Mouse (Mus musculus): ENCODE data around the gene Sh3bp5. TPM values are rescaled to one million over a fixed set of nuclear protein-coding genes. Genes with fewer than 3 reads are reported as not detected.
A peak's percentile ranks its signal among the peaks of the same experiment; 100 is the strongest.

Sh3bp5 gene
- total and polyA plus RNA-seq, 3 experiments = 0.19 to 1.0 TPM; not detected in 1

- Histone ChIP-seq H3K36me3 (ENCODE audit: control insufficient read depth in 1 of 2, insufficient read depth in 2 of 2, low read length in 2 of 2) (peaks cover 0 to 5% of the 10 kb centered on the region in 2 experiments; a peak in 1 of 4 replicates), H3K27ac (ENCODE audit: control insufficient read depth, low read depth, low read length) (no peak overlapping the region), H3K27me3 (ENCODE audit: control insufficient read depth in 1 of 2, insufficient read depth in 2 of 2, low read length in 2 of 2) (no peaks in the 10 kb centered on the region; a peak in 2 of 4 replicates), H3K9ac (ENCODE audit: control insufficient read depth, low read depth, low read length, poor library complexity, severe bottlenecking) (no peak overlapping the region; the same call in 1 of the 2 replicates), H3K9me3 (replicated peaks; ENCODE audit: insufficient read depth, low read length) (no peaks in the 10 kb centered on the region), H3K4me3 (ENCODE audit: control insufficient read depth in 1 of 2, insufficient read depth in 1 of 2, low read depth in 2 of 2, low read length in 2 of 2) (no peak overlapping the region), H3K79me2 (ENCODE audit: control insufficient read depth, insufficient read depth, low read length, poor library complexity) (no peaks in the 10 kb centered on the region), H3K4me1 (ENCODE audit: control insufficient read depth in 1 of 2, insufficient read depth in 2 of 2, low read length in 2 of 2) (no peaks in the 10 kb centered on the region)
- no peak for DNase-seq (ENCODE audit: low read depth, low spot score)
- no peak for TF ChIP-seq ZMIZ1 (IDR thresholded peaks at IDR 0.05; ENCODE audit: low read depth, low read length)
- peak in 2 of 3 experiments; percentile 10 to 34; a peak in 2 of 6 replicates for TF ChIP-seq CTCF (IDR thresholded peaks at IDR 0.05 in 2 of 3, conservative IDR thresholded peaks at IDR 0.05 in 1 of 3; ENCODE audit: control insufficient read depth in 1 of 3, insufficient read depth in 1 of 3, low read depth in 2 of 3, low read length in 3 of 3, poor library complexity in 1 of 3, severe bottlenecking in 1 of 3)
Measured at GRCm38 (mm10) chr14:31440230-31440629, 4.4 kb upstream of the Sh3bp5 start.

GRCm38 (mm10) chr14:31439279-31439678 lies 3.4 kb upstream of the Sh3bp5 start:
- no peak for DNase-seq (ENCODE audit: low read depth, low spot score)
- H3K36me3 ChIP-seq (ENCODE audit: control insufficient read depth in 1 of 2, insufficient read depth in 2 of 2, low read length in 2 of 2) = peaks cover 0 to 5% of the 10 kb centered on the region in 2 experiments; a peak in 1 of 4 replicates
- H3K9ac ChIP-seq (ENCODE audit: control insufficient read depth, low read depth, low read length, poor library complexity, severe bottlenecking) = no peak overlapping the region
- no peaks in the 10 kb centered on the region for H3K79me2 ChIP-seq (ENCODE audit: control insufficient read depth, insufficient read depth, low read length, poor library complexity)
- TF ChIP-seq USF2 (IDR thresholded peaks at IDR 0.05; ENCODE audit: borderline replicate concordance in 1 of 2, insufficient read depth in 1 of 2, low read depth in 1 of 2, low read length in 2 of 2) (no peak), BHLHE40 (IDR thresholded peaks at IDR 0.05; ENCODE audit: borderline replicate concordance, low read depth, low read length) (no peak), NRF1 (IDR thresholded peaks at IDR 0.05; ENCODE audit: insufficient read depth, low read depth, low read length, poor library complexity, severe bottlenecking) (no peak), POLR2A (IDR thresholded peaks at IDR 0.05; ENCODE audit: control insufficient read depth in 1 of 2, insufficient read depth in 1 of 2, low read depth in 1 of 2, low read length in 2 of 2, poor library complexity in 1 of 2) (no peak), MAFK (IDR thresholded peaks at IDR 0.05; ENCODE audit: borderline replicate concordance, low read depth, low read length) (no peak), CTCF (IDR thresholded peaks at IDR 0.05 in 2 of 3, conservative IDR thresholded peaks at IDR 0.05 in 1 of 3; ENCODE audit: control insufficient read depth in 1 of 3, insufficient read depth in 1 of 3, low read depth in 2 of 3, low read length in 3 of 3, poor library complexity in 1 of 3, severe bottlenecking in 1 of 3) (no peak), HCFC1 (IDR thresholded peaks at IDR 0.05; ENCODE audit: low read depth, low read length) (no peak), TAL1 (IDR thresholded peaks at IDR 0.05; ENCODE audit: low read length) (no peak), MAX (IDR thresholded peaks at IDR 0.05; ENCODE audit: low read length) (no peak), ZKSCAN1 (IDR thresholded peaks at IDR 0.05; ENCODE audit: low read depth, low read length) (no peak), E2F4 (IDR thresholded peaks at IDR 0.05; ENCODE audit: borderline replicate concordance, low read depth, low read length) (no peak)
- H3K27me3 ChIP-seq (ENCODE audit: control insufficient read depth in 1 of 2, insufficient read depth in 2 of 2, low read length in 2 of 2) = peaks cover 0 to 3% of the 10 kb centered on the region in 2 experiments; a peak in 2 of 4 replicates
- H3K4me3 ChIP-seq (ENCODE audit: control insufficient read depth in 1 of 2, insufficient read depth in 1 of 2, low read depth in 2 of 2, low read length in 2 of 2) = no peak overlapping the region
- H3K27ac ChIP-seq (ENCODE audit: control insufficient read depth, low read depth, low read length) = no peak overlapping the region
- no peaks in the 10 kb centered on the region for H3K4me1 ChIP-seq (ENCODE audit: control insufficient read depth in 1 of 2, insufficient read depth in 2 of 2, low read length in 2 of 2)
- no peaks in the 10 kb centered on the region for H3K9me3 ChIP-seq (replicated peaks; ENCODE audit: insufficient read depth, low read length)

Measured in MEL (cell line).